Mouse (Mus musculus) embryonic facial prominence, embryonic 12.5 days (tissue): Measurements from ENCODE around the gene Kifap3. TPM values are rescaled to one million over a fixed set of nuclear protein-coding genes. Genes with fewer than 3 reads are reported as not detected.

Experiments
- ATAC-seq: fragments of 200-750 bp; cut with Nextera tagmentation; 2 replicates; pipeline ENCODE4 v1.8.0; 2017; ENCODE audit not compliant: insufficient number of reproducible peaks, insufficient read depth, low FRiP score, low TSS enrichment
- H3K27ac ChIP-seq: fragments of 300-500 bp; sonication (generic); 2 replicates; pipeline ENCODE4 v1.5.1; 2016; ENCODE audit warnings: mild to moderate bottlenecking
- H3K27me3 ChIP-seq: fragments of 300-500 bp; sonication (generic); 2 replicates; pipeline ENCODE4 v1.6.1; 2016; ENCODE audit warnings: mild to moderate bottlenecking, moderate library complexity
- H3K36me3 ChIP-seq: fragments of 300-500 bp; sonication (generic); 2 replicates; pipeline ENCODE4 v1.6.1; 2016; ENCODE audit warnings: mild to moderate bottlenecking
- H3K4me1 ChIP-seq: fragments of 300-500 bp; sonication (generic); 2 replicates; pipeline ENCODE4 v1.6.1; 2016
- H3K4me2 ChIP-seq: fragments of 300-500 bp; sonication (generic); replicated peaks from 2 replicates; pipeline ENCODE4 v1.6.1; 2016; ENCODE audit warnings: mild to moderate bottlenecking, moderate library complexity
- H3K4me3 ChIP-seq: fragments of 300-500 bp; sonication (generic); 2 replicates; pipeline ENCODE4 v1.5.1; 2016; ENCODE audit warnings: mild to moderate bottlenecking
- H3K9ac ChIP-seq: fragments of 300-500 bp; sonication (generic); 2 replicates; pipeline ENCODE4 v1.6.1; 2016; ENCODE audit warnings: mild to moderate bottlenecking, moderate library complexity
- H3K9me3 ChIP-seq: fragments of 300-500 bp; sonication (generic); 2 replicates; pipeline ENCODE4 v1.6.1; 2016; ENCODE audit warnings: mild to moderate bottlenecking, moderate library complexity
- WGBS: fragments of 180-500 bp; shearing (Covaris S2); methylation state at CpG from one replicate; pipeline ENCODE4 v1.1.7; 2016; 5-methylcytosine and 5-hydroxymethylcytosine counted together
- polyA plus RNA-seq: library from polyadenylated mRNA; unstranded; fragments of >200 nt; fragmentation: Nextera tagmentation; extraction: Ambion mirVana; gene quantifications from 2 replicates; pipeline ENCODE4 v1.2.1, GENCODE M21; 2016

The Kifap3 gene
- polyA plus RNA-seq, 1 experiment from 2014 or later: 59.3 TPM

- WGBS: 83% methylated on average over 2 of the region's 2 CpGs
- no peaks in the 10 kb centered on the region for H3K36me3 ChIP-seq
- no peak overlapping the region for H3K4me3 ChIP-seq
- H3K9me3 ChIP-seq: no peaks in the 10 kb centered on the region
- no peak overlapping the region for H3K4me2 ChIP-seq
- peaks cover 10% of the 10 kb centered on the region for H3K4me1 ChIP-seq
- ATAC-seq: no peak
- H3K9ac ChIP-seq: no peak overlapping the region
- H3K27ac ChIP-seq: no peak overlapping the region
- H3K27me3 ChIP-seq: no peaks in the 10 kb centered on the region
Measured at GRCm38 (mm10) chr1:163899575-163899974, 120.2 kb downstream of the Kifap3 start.

- H3K4me2 ChIP-seq: no peak overlapping the region
- H3K4me1 ChIP-seq: peaks cover 10% of the 10 kb centered on the region
- H3K36me3 ChIP-seq: no peaks in the 10 kb centered on the region
- no peaks in the 10 kb centered on the region for H3K9me3 ChIP-seq
- H3K27ac ChIP-seq: no peak overlapping the region
- 79% methylated on average over 2 of the region's 2 CpGs for WGBS
- H3K4me3 ChIP-seq: no peak overlapping the region
- H3K9ac ChIP-seq: no peak overlapping the region
- H3K27me3 ChIP-seq: no peaks in the 10 kb centered on the region
- no peak for ATAC-seq
Measured at GRCm38 (mm10) chr1:163900168-163900567, 120.8 kb downstream of the Kifap3 start.

GRCm38 (mm10) chr1:163903411-163903810 lies 124.0 kb downstream of the Kifap3 start:
- Histone ChIP-seq H3K4me1 (peaks cover 20% of the 10 kb centered on the region), H3K36me3 (no peaks in the 10 kb centered on the region), H3K27me3 (no peaks in the 10 kb centered on the region), H3K4me2 (no peak overlapping the region), H3K27ac (no peak overlapping the region), H3K9ac (no peak overlapping the region), H3K4me3 (no peak overlapping the region), H3K9me3 (no peaks in the 10 kb centered on the region)
- 82% methylated on average over 3 of the region's 3 CpGs for WGBS
- ATAC-seq: no peak

- Histone ChIP-seq H3K4me3 (no peak overlapping the region), H3K36me3 (no peaks in the 10 kb centered on the region), H3K9ac (no peak overlapping the region), H3K4me1 (peaks cover 20% of the 10 kb centered on the region), H3K27me3 (no peaks in the 10 kb centered on the region), H3K9me3 (no peaks in the 10 kb centered on the region), H3K27ac (peak overlapping the region; percentile 70), H3K4me2 (no peak overlapping the region)
- 12% methylated on average over 4 of the region's 4 CpGs for WGBS
- ATAC-seq: peak; percentile 62
Measured at GRCm38 (mm10) chr1:163907007-163907811, 127.8 kb downstream of the Kifap3 start.

- H3K9me3 ChIP-seq: no peaks in the 10 kb centered on the region
- no peak overlapping the region for H3K4me2 ChIP-seq
- H3K4me3 ChIP-seq: no peak overlapping the region
- H3K36me3 ChIP-seq: no peaks in the 10 kb centered on the region
- 47% methylated on average over 11 of the region's 11 CpGs for WGBS
- peaks cover 20% of the 10 kb centered on the region for H3K4me1 ChIP-seq
- no peaks in the 10 kb centered on the region for H3K27me3 ChIP-seq
- H3K27ac ChIP-seq: no peak overlapping the region
- no peak for ATAC-seq
- no peak overlapping the region for H3K9ac ChIP-seq
Measured at GRCm38 (mm10) chr1:163908389-163908788, 129.0 kb downstream of the Kifap3 start.

- peaks cover 19% of the 10 kb centered on the region for H3K4me1 ChIP-seq
- ATAC-seq: no peak
- no peaks in the 10 kb centered on the region for H3K27me3 ChIP-seq
- no peaks in the 10 kb centered on the region for H3K9me3 ChIP-seq
- no peak overlapping the region for H3K9ac ChIP-seq
- H3K4me3 ChIP-seq: no peak overlapping the region
- no peak overlapping the region for H3K4me2 ChIP-seq
- WGBS: 4% methylated on average over 2 of the region's 2 CpGs
- H3K36me3 ChIP-seq: no peaks in the 10 kb centered on the region
- H3K27ac ChIP-seq: no peak overlapping the region
Measured at GRCm38 (mm10) chr1:163910343-163910742, 131.0 kb downstream of the Kifap3 start.

GRCm38 (mm10) chr1:163910785-163911184 lies 131.4 kb downstream of the Kifap3 start:
- Histone ChIP-seq H3K9ac (no peak overlapping the region), H3K27ac (no peak overlapping the region), H3K36me3 (peaks cover 3% of the 10 kb centered on the region; the same call in 1 of the 2 replicates), H3K4me1 (peaks cover 15% of the 10 kb centered on the region), H3K27me3 (no peaks in the 10 kb centered on the region), H3K4me2 (no peak overlapping the region), H3K9me3 (no peaks in the 10 kb centered on the region), H3K4me3 (no peak overlapping the region)
- WGBS: 90% methylated on average over 9 of the region's 9 CpGs
- 0 out of 2 replicates have a peak, but pooled peaks have one; percentile 47 for ATAC-seq

GRCm38 (mm10) chr1:163911981-163912380 lies 132.6 kb downstream of the Kifap3 start:
- H3K36me3 ChIP-seq: peaks cover 11% of the 10 kb centered on the region; the same call in 1 of the 2 replicates
- no peak overlapping the region for H3K4me2 ChIP-seq
- H3K27me3 ChIP-seq: no peaks in the 10 kb centered on the region
- H3K9me3 ChIP-seq: no peaks in the 10 kb centered on the region
- no peak for ATAC-seq
- H3K27ac ChIP-seq: no peak overlapping the region
- no peak overlapping the region for H3K4me3 ChIP-seq
- H3K9ac ChIP-seq: no peak overlapping the region
- 87% methylated on average over 11 of the region's 11 CpGs for WGBS
- peaks cover 11% of the 10 kb centered on the region for H3K4me1 ChIP-seq

- no peak overlapping the region for H3K27ac ChIP-seq
- peaks cover 14% of the 10 kb centered on the region for H3K36me3 ChIP-seq
- no peak overlapping the region for H3K9ac ChIP-seq
- ATAC-seq: no peak
- H3K4me1 ChIP-seq: no peaks in the 10 kb centered on the region
- H3K4me3 ChIP-seq: no peak overlapping the region
- no peak overlapping the region for H3K4me2 ChIP-seq
- H3K27me3 ChIP-seq: no peaks in the 10 kb centered on the region
- no peaks in the 10 kb centered on the region for H3K9me3 ChIP-seq
- WGBS: 92% methylated on average over 5 of the region's 5 CpGs
Measured at GRCm38 (mm10) chr1:163917349-163918160, 138.2 kb downstream of the Kifap3 start.

- Histone ChIP-seq H3K9me3 (no peaks in the 10 kb centered on the region), H3K4me2 (no peak overlapping the region), H3K4me1 (no peaks in the 10 kb centered on the region), H3K36me3 (no peaks in the 10 kb centered on the region), H3K27ac (no peak overlapping the region), H3K9ac (no peak overlapping the region), H3K27me3 (no peaks in the 10 kb centered on the region), H3K4me3 (no peak overlapping the region)
- no peak for ATAC-seq
- 91% methylated on average over 8 of the region's 8 CpGs for WGBS
Measured at GRCm38 (mm10) chr1:163924093-163924492, 144.7 kb downstream of the Kifap3 start.

- H3K9me3 ChIP-seq: no peaks in the 10 kb centered on the region
- peak within 1 kb of the TSS; percentile 85 for H3K4me2 ChIP-seq
- no peaks in the 10 kb centered on the region for H3K27me3 ChIP-seq
- H3K9ac ChIP-seq: peak within 1 kb of the TSS; percentile 94
- peaks cover 6% of the 10 kb centered on the region; the same call in 1 of the 2 replicates for H3K36me3 ChIP-seq
- no peak for ATAC-seq
- WGBS: 62% methylated on average over 7 of the region's 7 CpGs
- peak within 1 kb of the TSS; percentile 63; the same call in 1 of the 2 replicates for H3K27ac ChIP-seq
- peaks cover 8% of the 10 kb centered on the region for H3K4me1 ChIP-seq
- H3K4me3 ChIP-seq: peak within 1 kb of the TSS; percentile 96
Measured at GRCm38 (mm10) chr1:163928846-163929245, 149.5 kb downstream of the Kifap3 start, which contains the start of gene Scyl3. TSS of gene Scyl3 (plus strand) at chr1:163929100.
